Mouse (Mus musculus) ES-E14 (cell line): ENCODE measurements around the gene Ntan1. TPM values are rescaled to one million over a fixed set of nuclear protein-coding genes. Genes with fewer than 3 reads are reported as not detected.

Experiments used
- DNase-seq: peaks from one replicate; pipeline ENCODE4 v3.0.0-alpha.2; 2013; ENCODE audit warnings: low read depth, low spot score
- H3K27ac ChIP-seq: 2 replicates; pipeline ENCODE4 v1.5.1; 2012; ENCODE audit warnings: low read depth, mild to moderate bottlenecking, low read length, moderate library complexity, mixed read lengths; ENCODE audit not compliant: poor library complexity, insufficient read depth, severe bottlenecking
- H3K36me3 ChIP-seq: 2 replicates; pipeline ENCODE4 v1.6.1; 2012; ENCODE audit warnings: mild to moderate bottlenecking, low read length, moderate library complexity, mixed read lengths; ENCODE audit not compliant: control insufficient read depth, poor library complexity, insufficient read depth, severe bottlenecking
- H3K4me1 ChIP-seq, 2 experiments: fragments of 150-350 bp in 1 of 2; sonication (generic) in 1 of 2; 2 replicates each; pipeline ENCODE4 v1.6.1; 2012; ENCODE audit warnings: low read length in 2 of 2, mild to moderate bottlenecking in 1 of 2, mixed read lengths in 1 of 2; ENCODE audit not compliant: control insufficient read depth in 2 of 2, insufficient read depth in 2 of 2, poor library complexity in 1 of 2
- H3K4me3 ChIP-seq, 2 experiments: fragments of 150-350 bp in 1 of 2; sonication (generic) in 1 of 2; 2 replicates each; pipeline ENCODE4 v1.5.1; 2012; ENCODE audit warnings: low read length in 2 of 2, low read depth in 1 of 2, mild to moderate bottlenecking in 1 of 2, mixed read lengths in 1 of 2; ENCODE audit not compliant: insufficient read depth in 1 of 2, poor library complexity in 1 of 2, severe bottlenecking in 1 of 2
- H3K9ac ChIP-seq: 2 replicates; pipeline ENCODE4 v1.6.1; 2012; ENCODE audit warnings: low read depth, mild to moderate bottlenecking, low read length, mixed read lengths; ENCODE audit not compliant: poor library complexity, insufficient read depth, severe bottlenecking
- H3K9me3 ChIP-seq: fragments of 150-350 bp; sonication (generic); 2 replicates; pipeline ENCODE4 v1.6.1; 2012; ENCODE audit warnings: low read depth, mild to moderate bottlenecking, low read length; ENCODE audit not compliant: control insufficient read depth, insufficient read depth
- CHD2 ChIP-seq: IDR thresholded peaks from 2 replicates; pipeline ENCODE4 v1.6.1; 2014; ENCODE audit warnings: mild to moderate bottlenecking, low read depth, low read length, inconsistent platforms
- HCFC1 ChIP-seq: IDR thresholded peaks from 2 replicates; pipeline ENCODE4 v1.6.1; 2012; ENCODE audit warnings: low read length, inconsistent platforms, borderline replicate concordance; ENCODE audit not compliant: insufficient read depth
- MAFK ChIP-seq: IDR thresholded peaks from 2 replicates; pipeline ENCODE4 v1.6.1; 2014; ENCODE audit warnings: mild to moderate bottlenecking, low read depth, low read length, inconsistent platforms; ENCODE audit not compliant: insufficient read depth
- ZC3H11A ChIP-seq: IDR thresholded peaks from 2 replicates; pipeline ENCODE4 v1.6.1; 2012; ENCODE audit warnings: low read depth, mild to moderate bottlenecking, inconsistent platforms, low read length, borderline replicate concordance
- ZNF384 ChIP-seq: IDR thresholded peaks from 2 replicates; pipeline ENCODE4 v1.6.1; 2012; ENCODE audit warnings: low read depth, low read length, inconsistent platforms
- in situ Hi-C, 2 experiments: fragments of 600-800 bp; cut with MboI; formaldehyde crosslinking; loops; one replicate each; pipeline ENCODE4 v1.15.1; 2025; ENCODE audit warnings: low sequenced_read_pairs in 2 of 2, inconsistent platforms in 1 of 2; ENCODE audit not compliant: unreplicated experiment in 2 of 2
- total RNA-seq: library from RNA; depleted of rRNA; stranded (reverse); fragments of 300-350 nt; gene quantifications from 2 replicates; pipeline ENCODE4 v1.2.3, GENCODE M21; 2012

Ntan1 gene
- total RNA-seq, 1 experiment = 54.2 TPM

GRCm38 (mm10) chr16:13801231-13801630, 17.4 kb upstream of the Ntan1 start:
- in situ Hi-C loops = no loop called here
- Histone ChIP-seq H3K9ac (no peak overlapping the region), H3K27ac (no peak overlapping the region), H3K36me3 (peaks cover 57% of the 10 kb centered on the region), H3K4me1 (peaks cover 0 to 6% of the 10 kb centered on the region in 2 experiments; a peak in 1 of 4 replicates), H3K9me3 (no peaks in the 10 kb centered on the region), H3K4me3 (no peak overlapping the region)
- DNase-seq = no peak
- no peak for TF ChIP-seq HCFC1
- no peak for TF ChIP-seq ZNF384
- no peak for TF ChIP-seq MAFK
- TF ChIP-seq ZC3H11A = no peak
- no peak for TF ChIP-seq CHD2

- in situ Hi-C loops = no loop called here
- Histone ChIP-seq H3K9me3 (no peaks in the 10 kb centered on the region), H3K9ac (no peak overlapping the region), H3K36me3 (peaks cover 63% of the 10 kb centered on the region), H3K27ac (no peak overlapping the region; the same call in 1 of the 2 replicates), H3K4me3 (no peak overlapping the region), H3K4me1 (peaks cover 0 to 5% of the 10 kb centered on the region in 2 experiments; a peak in 1 of 4 replicates)
- no peak for TF ChIP-seq HCFC1
- TF ChIP-seq ZNF384 = no peak
- no peak for TF ChIP-seq CHD2
- TF ChIP-seq ZC3H11A = no peak
- no peak for TF ChIP-seq MAFK
- DNase-seq = no peak
Measured at GRCm38 (mm10) chr16:13804666-13805065, 14.0 kb upstream of the Ntan1 start.

- Histone ChIP-seq H3K4me1 (peaks cover 0 to 5% of the 10 kb centered on the region in 2 experiments; a peak in 1 of 4 replicates), H3K9me3 (no peaks in the 10 kb centered on the region), H3K36me3 (peaks cover 77% of the 10 kb centered on the region), H3K9ac (no peak overlapping the region), H3K27ac (no peak overlapping the region), H3K4me3 (no peak overlapping the region)
- in situ Hi-C loops = no loop called here
- no peak for DNase-seq
- TF ChIP-seq ZC3H11A (no peak), HCFC1 (no peak), MAFK (no peak), CHD2 (no peak), ZNF384 (no peak)
Measured at GRCm38 (mm10) chr16:13807616-13808015, 11.0 kb upstream of the Ntan1 start.

- Histone ChIP-seq H3K4me3 (no peak overlapping the region), H3K9ac (no peak overlapping the region), H3K36me3 (peaks cover 85% of the 10 kb centered on the region), H3K9me3 (no peaks in the 10 kb centered on the region), H3K27ac (no peak overlapping the region), H3K4me1 (peaks cover 0 to 5% of the 10 kb centered on the region in 2 experiments; a peak in 1 of 4 replicates)
- in situ Hi-C loops = no loop called here
- TF ChIP-seq ZNF384 = no peak
- TF ChIP-seq MAFK = no peak
- no peak for TF ChIP-seq CHD2
- no peak for TF ChIP-seq ZC3H11A
- no peak for TF ChIP-seq HCFC1
- no peak for DNase-seq
Measured at GRCm38 (mm10) chr16:13808410-13808809, 10.2 kb upstream of the Ntan1 start.

- no peaks in the 10 kb centered on the region for H3K9me3 ChIP-seq
- H3K4me1 ChIP-seq = peaks cover 0 to 5% of the 10 kb centered on the region in 2 experiments; a peak in 1 of 4 replicates
- no peak for TF ChIP-seq HCFC1
- no peak for TF ChIP-seq MAFK
- TF ChIP-seq CHD2 = no peak
- TF ChIP-seq ZNF384 = no peak
- TF ChIP-seq ZC3H11A = no peak
- peaks cover 76% of the 10 kb centered on the region for H3K36me3 ChIP-seq
- no peak overlapping the region for H3K27ac ChIP-seq
- no peak overlapping the region for H3K4me3 ChIP-seq
- in situ Hi-C loops = no loop called here
- no peak overlapping the region for H3K9ac ChIP-seq
- DNase-seq = no peak
Measured at GRCm38 (mm10) chr16:13812152-13812551, 6.5 kb upstream of the Ntan1 start.
